Mouse (Mus musculus) heart, embryonic 10.5 days (tissue): ENCODE results near the gene Med16. TPM values are rescaled to one million over a fixed set of nuclear protein-coding genes. Genes with fewer than 3 reads are reported as not detected.

Source experiments
- DNase-seq: peaks from one replicate; pipeline ENCODE4 v3.0.0-alpha.2; 2017; ENCODE audit warnings: low spot score
- H3K27ac ChIP-seq: fragments of 300-500 bp; sonication (generic); 2 replicates; pipeline ENCODE4 v1.5.1; 2016; ENCODE audit warnings: mild to moderate bottlenecking
- H3K27me3 ChIP-seq: fragments of 300-500 bp; sonication (generic); 2 replicates; pipeline ENCODE4 v1.6.1; 2016; ENCODE audit warnings: mild to moderate bottlenecking; ENCODE audit not compliant: poor library complexity, insufficient read depth, severe bottlenecking
- H3K36me3 ChIP-seq: fragments of 300-500 bp; sonication (generic); 2 replicates; pipeline ENCODE4 v1.6.1; 2016; ENCODE audit warnings: mild to moderate bottlenecking, moderate library complexity
- H3K4me1 ChIP-seq: fragments of 300-500 bp; sonication (generic); 2 replicates; pipeline ENCODE4 v1.6.1; 2016; ENCODE audit warnings: mild to moderate bottlenecking
- H3K4me3 ChIP-seq: fragments of 300-500 bp; sonication (generic); 2 replicates; pipeline ENCODE4 v1.5.1; 2016; ENCODE audit warnings: mild to moderate bottlenecking, moderate library complexity
- H3K9me3 ChIP-seq: fragments of 300-500 bp; sonication (generic); 2 replicates; pipeline ENCODE4 v1.6.1; 2016; ENCODE audit warnings: mild to moderate bottlenecking, moderate library complexity
- WGBS: fragments of 180-500 bp; shearing (Covaris S2); methylation state at CpG from one replicate; pipeline ENCODE4 v1.1.7; 2016; 5-methylcytosine and 5-hydroxymethylcytosine counted together
- polyA plus RNA-seq: library from polyadenylated mRNA; unstranded; fragments of >200 nt; fragmentation: Nextera tagmentation; extraction: Ambion mirVana; gene quantifications from 2 replicates; pipeline ENCODE4 v1.2.1, GENCODE M21; 2016

Med16 gene
- polyA plus RNA-seq: 51.9 and 54.4 TPM in 2 replicates

- no peaks in the 10 kb centered on the region for H3K9me3 ChIP-seq
- peak within 1 kb of the TSS; percentile 86 for H3K4me3 ChIP-seq
- peaks cover 67% of the 10 kb centered on the region for H3K36me3 ChIP-seq
- no peaks in the 10 kb centered on the region for H3K27me3 ChIP-seq
- 2% methylated on average over 52 of the region's 52 CpGs for WGBS
- H3K27ac ChIP-seq: peak within 1 kb of the TSS; percentile 100
- H3K4me1 ChIP-seq: peaks cover 29% of the 10 kb centered on the region
- peak; percentile 98 for DNase-seq
Measured at GRCm38 (mm10) chr10:79908167-79909091, at the start of gene Med16. Gene Med16 (minus strand): TSS chr10:79908923.

GRCm38 (mm10) chr10:79958140-79958816 lies 49.6 kb upstream of the Med16 start:
- H3K36me3 ChIP-seq: peaks cover 28% of the 10 kb centered on the region
- H3K9me3 ChIP-seq: no peaks in the 10 kb centered on the region
- H3K27ac ChIP-seq: peak overlapping the region; percentile 54; the same call in 1 of the 2 replicates
- H3K27me3 ChIP-seq: no peaks in the 10 kb centered on the region
- peaks cover 33% of the 10 kb centered on the region for H3K4me1 ChIP-seq
- peak overlapping the region; percentile 25 for H3K4me3 ChIP-seq
- peak; percentile 94 for DNase-seq
- 17% methylated on average over 21 of the region's 21 CpGs for WGBS

- no peak overlapping the region for H3K4me3 ChIP-seq
- no peaks in the 10 kb centered on the region for H3K27me3 ChIP-seq
- DNase-seq: no peak
- no peaks in the 10 kb centered on the region for H3K9me3 ChIP-seq
- WGBS: 43% methylated on average over 4 of the region's 4 CpGs
- peaks cover 33% of the 10 kb centered on the region for H3K4me1 ChIP-seq
- H3K27ac ChIP-seq: peak overlapping the region; percentile 53
- H3K36me3 ChIP-seq: peaks cover 24% of the 10 kb centered on the region
Measured at GRCm38 (mm10) chr10:79956643-79957154, 48.0 kb upstream of the Med16 start.

GRCm38 (mm10) chr10:79955691-79956090 lies 47.0 kb upstream of the Med16 start:
- no peak overlapping the region for H3K4me3 ChIP-seq
- peak overlapping the region; percentile 24; the same call in 1 of the 2 replicates for H3K27ac ChIP-seq
- DNase-seq: no peak
- H3K9me3 ChIP-seq: no peaks in the 10 kb centered on the region
- WGBS: 66% methylated on average over 9 of the region's 9 CpGs
- H3K36me3 ChIP-seq: peaks cover 28% of the 10 kb centered on the region
- peaks cover 26% of the 10 kb centered on the region for H3K4me1 ChIP-seq
- H3K27me3 ChIP-seq: no peaks in the 10 kb centered on the region

- Histone ChIP-seq H3K27ac (0 out of 2 replicates have a peak overlapping the region, but pooled peaks have one; percentile 16), H3K4me3 (no peak overlapping the region), H3K27me3 (no peaks in the 10 kb centered on the region), H3K9me3 (no peaks in the 10 kb centered on the region), H3K36me3 (peaks cover 45% of the 10 kb centered on the region), H3K4me1 (peaks cover 30% of the 10 kb centered on the region)
- no peak for DNase-seq
- WGBS: 84% methylated on average over 6 of the region's 6 CpGs
Measured at GRCm38 (mm10) chr10:79953946-79954345, 45.2 kb upstream of the Med16 start.

GRCm38 (mm10) chr10:79950661-79951060 lies 41.9 kb upstream of the Med16 start:
- no peak for DNase-seq
- 83% methylated on average over 18 of the region's 18 CpGs for WGBS
- peaks cover 69% of the 10 kb centered on the region for H3K36me3 ChIP-seq

GRCm38 (mm10) chr10:79949873-79950272 lies 41.1 kb upstream of the Med16 start:
- Histone ChIP-seq H3K27me3 (no peaks in the 10 kb centered on the region), H3K4me3 (no peak overlapping the region), H3K4me1 (peaks cover 48% of the 10 kb centered on the region), H3K9me3 (no peaks in the 10 kb centered on the region), H3K27ac (no peak overlapping the region), H3K36me3 (peaks cover 74% of the 10 kb centered on the region)
- no peak for DNase-seq
- 72% methylated on average over 4 of the region's 4 CpGs for WGBS

More at GRCm38 (mm10) chr10:79950661-79951060, 41.9 kb upstream of the Med16 start:
- Histone ChIP-seq H3K27me3 (no peaks in the 10 kb centered on the region), H3K27ac (no peak overlapping the region), H3K4me3 (no peak overlapping the region), H3K9me3 (no peaks in the 10 kb centered on the region), H3K4me1 (peaks cover 42% of the 10 kb centered on the region)

- WGBS: 66% methylated on average over 6 of the region's 6 CpGs
- Histone ChIP-seq H3K27me3 (no peaks in the 10 kb centered on the region), H3K4me3 (peak overlapping the region; percentile 19; the same call in 1 of the 2 replicates), H3K9me3 (no peaks in the 10 kb centered on the region), H3K36me3 (peaks cover 58% of the 10 kb centered on the region), H3K4me1 (peaks cover 61% of the 10 kb centered on the region), H3K27ac (peak overlapping the region; percentile 86)
- no peak for DNase-seq
Measured at GRCm38 (mm10) chr10:79947502-79947901, 38.8 kb upstream of the Med16 start.

- H3K36me3 ChIP-seq: peaks cover 63% of the 10 kb centered on the region
- WGBS: 12% methylated on average over 7 of the region's 7 CpGs
- peak overlapping the region; percentile 30 for H3K4me3 ChIP-seq
- H3K27ac ChIP-seq: peak overlapping the region; percentile 86
- peaks cover 61% of the 10 kb centered on the region for H3K4me1 ChIP-seq
- no peaks in the 10 kb centered on the region for H3K27me3 ChIP-seq
- DNase-seq: peak; percentile 96
- H3K9me3 ChIP-seq: no peaks in the 10 kb centered on the region
Measured at GRCm38 (mm10) chr10:79946752-79947322, 38.1 kb upstream of the Med16 start.

- H3K4me1 ChIP-seq: peaks cover 69% of the 10 kb centered on the region
- peaks cover 63% of the 10 kb centered on the region for H3K36me3 ChIP-seq
- H3K27ac ChIP-seq: peak overlapping the region; percentile 86
- peak overlapping the region; percentile 30 for H3K4me3 ChIP-seq
- no peaks in the 10 kb centered on the region for H3K9me3 ChIP-seq
- no peak for DNase-seq
- no peaks in the 10 kb centered on the region for H3K27me3 ChIP-seq
- WGBS: 35% methylated on average over 16 of the region's 16 CpGs
Measured at GRCm38 (mm10) chr10:79945507-79946234, 36.9 kb upstream of the Med16 start.

GRCm38 (mm10) chr10:79943471-79943901 lies 34.8 kb upstream of the Med16 start:
- Histone ChIP-seq H3K4me1 (peaks cover 79% of the 10 kb centered on the region), H3K9me3 (no peaks in the 10 kb centered on the region), H3K27me3 (no peaks in the 10 kb centered on the region), H3K4me3 (peak overlapping the region; percentile 12; the same call in 1 of the 2 replicates), H3K36me3 (peaks cover 63% of the 10 kb centered on the region), H3K27ac (peak overlapping the region; percentile 86)
- DNase-seq: no peak
- WGBS: 82% methylated on average over 9 of the region's 9 CpGs

GRCm38 (mm10) chr10:79942988-79943387 lies 34.3 kb upstream of the Med16 start:
- DNase-seq: no peak
- peaks cover 80% of the 10 kb centered on the region for H3K4me1 ChIP-seq
- H3K36me3 ChIP-seq: peaks cover 66% of the 10 kb centered on the region
- WGBS: 83% methylated on average over 1 of the region's 1 CpGs
- H3K27me3 ChIP-seq: no peaks in the 10 kb centered on the region
- H3K27ac ChIP-seq: peak overlapping the region; percentile 86; the same call in 1 of the 2 replicates
- peak overlapping the region; percentile 12; the same call in 1 of the 2 replicates for H3K4me3 ChIP-seq
- no peaks in the 10 kb centered on the region for H3K9me3 ChIP-seq
